Mouse (Mus musculus): ENCODE results near the gene Dnajc11. TPM values are rescaled to one million over a fixed set of nuclear protein-coding genes. Genes with fewer than 3 reads are reported as not detected.

The Dnajc11 gene
- total RNA-seq, 2 experiments from 2014 or later, result 47.9 to 52.6 TPM

Other genes starting within 250 kb of the Dnajc11 start
- 100 to 1,000 TPM in 1 of 2 experiments, 10 to 100 TPM in 1; 99.5 to 122 TPM for gene Camta1, start 71.8 kb upstream of the Dnajc11 start, total RNA-seq (2021)
- gene Thap3, start 55.3 kb downstream of the Dnajc11 start, total RNA-seq (2021), result 10 to 100 TPM; 30.0 to 33.3 TPM
- gene Phf13, start 62.6 kb downstream of the Dnajc11 start, total RNA-seq (2021), result 1 to 10 TPM; 4.6 to 4.7 TPM
- gene Klhl21, start 75.1 kb downstream of the Dnajc11 start, total RNA-seq (2021), result 100 to 1,000 TPM in 1 of 2 experiments, 10 to 100 TPM in 1; 98.5 to 113 TPM
- 1 to 10 TPM; 2.2 to 3.1 TPM for gene Zbtb48, start 94.0 kb downstream of the Dnajc11 start, total RNA-seq (2021)
- gene Tas1r1, start 104.9 kb downstream of the Dnajc11 start, total RNA-seq (2021), result under 1 TPM; 0.52 to 0.91 TPM
- gene Nol9, start 105.6 kb downstream of the Dnajc11 start, total RNA-seq (2021), result 1 to 10 TPM; 8.7 to 9.5 TPM
- gene Plekhg5, start 138.8 kb downstream of the Dnajc11 start, total RNA-seq (2021), result 1 to 10 TPM; 5.0 to 6.5 TPM
- 1 to 10 TPM; 1.0 to 1.8 TPM for gene Tnfrsf25, start 182.2 kb downstream of the Dnajc11 start, total RNA-seq (2021)
- gene Espn, start 218.7 kb downstream of the Dnajc11 start, total RNA-seq (2021), result under 1 TPM; 0.36 to 0.59 TPM
- not detected for gene Hes2, start 225.2 kb downstream of the Dnajc11 start, total RNA-seq (2021)
- gene Acot7, start 244.4 kb downstream of the Dnajc11 start, total RNA-seq (2021), result 10 to 100 TPM; 16.2 to 18.8 TPM